Mouse (Mus musculus) testis, adult 2 months (tissue): Measurements from ENCODE around the gene Gm9732.
"Not testable (repeated sequence)": the region's sequence is repeated elsewhere in the genome, so short reads cannot be mapped to it uniquely, and the experiment has no call there.

Experiments
- CTCF ChIP-seq: fragments of 200-500 bp; IDR thresholded peaks from 2 replicates; pipeline ENCODE4 v1.5.1; 2012; ENCODE audit warnings: low read depth, mild to moderate bottlenecking, inconsistent platforms, low read length, moderate library complexity; ENCODE audit not compliant: control insufficient read depth, insufficient read depth, insufficient replicate concordance
- POLR2A ChIP-seq: fragments of 200-500 bp; IDR thresholded peaks from 2 replicates; pipeline ENCODE4 v1.6.1; 2012; ENCODE audit warnings: low read depth, mild to moderate bottlenecking, inconsistent platforms, low read length, moderate library complexity; ENCODE audit not compliant: control insufficient read depth

- not testable (repeated sequence) for TF ChIP-seq POLR2A, CTCF
These were observed 25.1 kb upstream of the Gm9732 start for GRCm38 (mm10) chr14:43249611-43250170.
